Mouse (Mus musculus) hindbrain, embryonic 16.5 days (tissue): ENCODE measurements around the gene Cdkn2d. TPM values are rescaled to one million over a fixed set of nuclear protein-coding genes. Genes with fewer than 3 reads are reported as not detected.
"Not testable (repeated sequence)": the region's sequence is repeated elsewhere in the genome, so short reads cannot be mapped to it uniquely, and the experiment has no call there.

ENCODE experiments used
- ATAC-seq: fragments of 200-750 bp; cut with Nextera tagmentation; 2 replicates; pipeline ENCODE4 v1.8.0; 2017; ENCODE audit warnings: moderate TSS enrichment, moderate library complexity
- H3K27ac ChIP-seq: fragments of 300-500 bp; sonication (generic); 2 replicates; pipeline ENCODE4 v1.5.1; 2014; ENCODE audit warnings: low read depth, mild to moderate bottlenecking, control low read depth, low read length, moderate library complexity
- H3K27me3 ChIP-seq: fragments of 300-500 bp; sonication (generic); replicated peaks from 2 replicates; pipeline ENCODE4 v1.6.1; 2014; ENCODE audit warnings: low read length; ENCODE audit not compliant: control insufficient read depth, insufficient read depth
- H3K36me3 ChIP-seq: fragments of 300-500 bp; sonication (generic); 2 replicates; pipeline ENCODE4 v1.6.1; 2014; ENCODE audit warnings: mild to moderate bottlenecking, low read length, moderate library complexity, mixed read lengths; ENCODE audit not compliant: control insufficient read depth, insufficient read depth
- H3K4me1 ChIP-seq: fragments of 300-500 bp; sonication (generic); 2 replicates; pipeline ENCODE4 v1.6.1; 2014; ENCODE audit warnings: low read depth, low read length; ENCODE audit not compliant: control insufficient read depth, insufficient read depth
- H3K4me2 ChIP-seq: fragments of 300-500 bp; sonication (generic); 2 replicates; pipeline ENCODE4 v1.6.1; 2014; ENCODE audit warnings: mild to moderate bottlenecking, low read length, control low read depth, moderate library complexity
- H3K4me3 ChIP-seq: fragments of 300-500 bp; sonication (generic); 2 replicates; pipeline ENCODE4 v1.5.1; 2014; ENCODE audit warnings: mild to moderate bottlenecking, low read length, control low read depth, moderate library complexity
- H3K9ac ChIP-seq: fragments of 300-500 bp; sonication (generic); 2 replicates; pipeline ENCODE4 v1.6.1; 2014; ENCODE audit warnings: low read depth, mild to moderate bottlenecking, control low read depth, low read length, moderate library complexity
- H3K9me3 ChIP-seq: fragments of 300-500 bp; sonication (generic); 2 replicates; pipeline ENCODE4 v1.6.1; 2014; ENCODE audit warnings: mild to moderate bottlenecking, low read length, moderate library complexity; ENCODE audit not compliant: control insufficient read depth
- WGBS: fragments of 180-500 bp; shearing (Covaris S2); extraction: QIAGEN DNeasy Blood & Tissue Kit; methylation state at CpG from one replicate; pipeline ENCODE4 v1.1.7; 2014; 5-methylcytosine and 5-hydroxymethylcytosine counted together
- polyA plus RNA-seq: library from polyadenylated mRNA; unstranded; fragments of >200 nt; fragmentation: Nextera tagmentation; extraction: Ambion mirVana; gene quantifications from 2 replicates; pipeline ENCODE4 v1.2.1, GENCODE M21; 2015

Gene Cdkn2d
- polyA plus RNA-seq, 1 experiment from 2014 or later, result 138 TPM

- WGBS, result 89% methylated on average over 12 of the region's 12 CpGs
- Histone ChIP-seq H3K4me1 (peaks cover 2% of the 10 kb centered on the region; the same call in 1 of the 2 replicates), H3K27ac (no peak overlapping the region), H3K4me2 (no peak overlapping the region), H3K4me3 (no peak overlapping the region), H3K36me3 (no peaks in the 10 kb centered on the region), H3K9me3 (no peaks in the 10 kb centered on the region), H3K9ac (no peak overlapping the region; the same call in 1 of the 2 replicates), H3K27me3 (no peaks in the 10 kb centered on the region)
- ATAC-seq, result no peak
These were observed 40.3 kb upstream of the Cdkn2d start for GRCm38 (mm10) chr9:21331365-21332140.

GRCm38 (mm10) chr9:21329699-21330289 lies 38.6 kb upstream of the Cdkn2d start:
- Histone ChIP-seq H3K27me3 (no peaks in the 10 kb centered on the region), H3K9me3 (no peaks in the 10 kb centered on the region), H3K9ac (no peak overlapping the region), H3K4me1 (peaks cover 2% of the 10 kb centered on the region; the same call in 1 of the 2 replicates), H3K4me2 (no peak overlapping the region), H3K36me3 (no peaks in the 10 kb centered on the region), H3K27ac (no peak overlapping the region), H3K4me3 (no peak overlapping the region)
- WGBS, result 93% methylated on average over 10 of the region's 10 CpGs
- no peak for ATAC-seq

- no peak for ATAC-seq
These were observed 37.8 kb upstream of the Cdkn2d start for GRCm38 (mm10) chr9:21329041-21329440.

GRCm38 (mm10) chr9:21328041-21328440 lies 36.8 kb upstream of the Cdkn2d start:
- no peaks in the 10 kb centered on the region for H3K27me3 ChIP-seq
- H3K4me3 ChIP-seq, result no peak overlapping the region
- H3K36me3 ChIP-seq, result no peaks in the 10 kb centered on the region
- no peak overlapping the region for H3K9ac ChIP-seq
- peaks cover 2% of the 10 kb centered on the region; the same call in 1 of the 2 replicates for H3K4me1 ChIP-seq
- H3K4me2 ChIP-seq, result no peak overlapping the region
- 83% methylated on average over 3 of the region's 3 CpGs for WGBS
- no peaks in the 10 kb centered on the region for H3K9me3 ChIP-seq
- ATAC-seq, result no peak
- H3K27ac ChIP-seq, result no peak overlapping the region

More at GRCm38 (mm10) chr9:21329041-21329440, 37.8 kb upstream of the Cdkn2d start:
- Histone ChIP-seq H3K27ac (no peak overlapping the region), H3K4me2 (no peak overlapping the region), H3K4me1 (peaks cover 2% of the 10 kb centered on the region; the same call in 1 of the 2 replicates), H3K4me3 (no peak overlapping the region), H3K36me3 (no peaks in the 10 kb centered on the region), H3K27me3 (no peaks in the 10 kb centered on the region), H3K9me3 (no peaks in the 10 kb centered on the region), H3K9ac (no peak overlapping the region)
- WGBS, result 72% methylated on average over 4 of the region's 5 CpGs

GRCm38 (mm10) chr9:21327569-21327968 lies 36.4 kb upstream of the Cdkn2d start:
- 64% methylated on average over 3 of the region's 3 CpGs for WGBS
- Histone ChIP-seq H3K9me3 (no peaks in the 10 kb centered on the region), H3K27ac (no peak overlapping the region), H3K27me3 (no peaks in the 10 kb centered on the region), H3K4me3 (no peak overlapping the region), H3K36me3 (no peaks in the 10 kb centered on the region), H3K4me2 (no peak overlapping the region), H3K4me1 (peaks cover 2% of the 10 kb centered on the region; the same call in 1 of the 2 replicates), H3K9ac (no peak overlapping the region)
- no peak for ATAC-seq

- H3K36me3 ChIP-seq, result no peaks in the 10 kb centered on the region
- no peaks in the 10 kb centered on the region for H3K9me3 ChIP-seq
- H3K4me3 ChIP-seq, result no peak overlapping the region
- no peak for ATAC-seq
- WGBS, result 92% methylated on average over 11 of the region's 11 CpGs
- H3K4me1 ChIP-seq, result peaks cover 20% of the 10 kb centered on the region
- H3K9ac ChIP-seq, result no peak overlapping the region
- H3K27ac ChIP-seq, result no peak overlapping the region
- no peaks in the 10 kb centered on the region for H3K27me3 ChIP-seq
- no peak overlapping the region for H3K4me2 ChIP-seq
These were observed 33.1 kb upstream of the Cdkn2d start for GRCm38 (mm10) chr9:21324269-21324668.

- H3K27ac ChIP-seq, H3K9me3 ChIP-seq, H3K4me2 ChIP-seq, H3K4me3 ChIP-seq, H3K9ac ChIP-seq, ATAC-seq, H3K27me3 ChIP-seq, H3K36me3 ChIP-seq: not testable (repeated sequence)
- H3K4me1 ChIP-seq, result peaks cover 20% of the 10 kb centered on the region
- 91% methylated on average over 8 of the region's 8 CpGs for WGBS
These were observed 31.7 kb upstream of the Cdkn2d start for GRCm38 (mm10) chr9:21322917-21323297.

GRCm38 (mm10) chr9:21322211-21322916 lies 31.2 kb upstream of the Cdkn2d start:
- WGBS, result 74% methylated on average over 19 of the region's 19 CpGs
- no peak overlapping the region for H3K27ac ChIP-seq
- H3K4me2 ChIP-seq, result peak overlapping the region; percentile 98
- H3K4me3 ChIP-seq, result no peak overlapping the region
- H3K9me3 ChIP-seq, result no peaks in the 10 kb centered on the region
- no peaks in the 10 kb centered on the region for H3K36me3 ChIP-seq
- peaks cover 20% of the 10 kb centered on the region for H3K4me1 ChIP-seq
- no peak overlapping the region for H3K9ac ChIP-seq
- H3K27me3 ChIP-seq, result no peaks in the 10 kb centered on the region
- ATAC-seq, result no peak

GRCm38 (mm10) chr9:21321513-21321835 lies 30.3 kb upstream of the Cdkn2d start:
- peak overlapping the region; percentile 23; the same call in 1 of the 2 replicates for H3K27ac ChIP-seq
- 18% methylated on average over 6 of the region's 6 CpGs for WGBS
- H3K4me2 ChIP-seq, result peak overlapping the region; percentile 98
- H3K9ac ChIP-seq, result peak overlapping the region; percentile 87
- peak overlapping the region; percentile 81 for H3K4me3 ChIP-seq
- H3K36me3 ChIP-seq, result no peaks in the 10 kb centered on the region
- no peaks in the 10 kb centered on the region for H3K27me3 ChIP-seq
- H3K9me3 ChIP-seq, result no peaks in the 10 kb centered on the region
- peaks cover 20% of the 10 kb centered on the region for H3K4me1 ChIP-seq
- ATAC-seq, result no peak
